Mouse (Mus musculus) kidney, postnatal 0 days (tissue): ENCODE data around the gene Gpr55. TPM values are rescaled to one million over a fixed set of nuclear protein-coding genes. Genes with fewer than 3 reads are reported as not detected.
A peak's percentile ranks its signal among the peaks of the same experiment; 100 is the strongest.

ENCODE experiments used
- ATAC-seq: fragments of 200-750 bp; cut with Nextera tagmentation; replicated peaks from 2 replicates; pipeline ENCODE4 v1.8.0; 2017; ENCODE audit warnings: low read depth, moderate number of reproducible peaks, moderate TSS enrichment, moderate library complexity; ENCODE audit not compliant: low FRiP score
- DNase-seq: peaks from one replicate; pipeline ENCODE4 v3.0.0-alpha.2; 2016; ENCODE audit warnings: low spot score
- H3K27ac ChIP-seq: fragments of 300-500 bp; sonication (generic); 2 replicates; pipeline ENCODE4 v1.5.1; 2014; ENCODE audit warnings: mild to moderate bottlenecking
- H3K27me3 ChIP-seq: fragments of 300-500 bp; sonication (generic); 2 replicates; pipeline ENCODE4 v1.6.1; 2014; ENCODE audit warnings: low read length, mixed read lengths; ENCODE audit not compliant: insufficient read depth
- H3K36me3 ChIP-seq: fragments of 300-500 bp; sonication (generic); 2 replicates; pipeline ENCODE4 v1.6.1; 2014; ENCODE audit warnings: low read length, mixed read lengths; ENCODE audit not compliant: insufficient read depth
- H3K4me1 ChIP-seq: fragments of 300-500 bp; sonication (generic); replicated peaks from 2 replicates; pipeline ENCODE4 v1.6.1; 2014; ENCODE audit warnings: antibody characterized with exemption, low read length, mixed read lengths; ENCODE audit not compliant: insufficient read depth
- H3K4me2 ChIP-seq: fragments of 300-500 bp; sonication (generic); 2 replicates; pipeline ENCODE4 v1.6.1; 2014; ENCODE audit warnings: mild to moderate bottlenecking, low read length, moderate library complexity, mixed read lengths
- H3K4me3 ChIP-seq: fragments of 300-500 bp; sonication (generic); replicated peaks from 2 replicates; pipeline ENCODE4 v1.5.1; 2014; ENCODE audit warnings: low read depth, low read length
- H3K9ac ChIP-seq: fragments of 300-500 bp; sonication (generic); 2 replicates; pipeline ENCODE4 v1.6.1; 2014; ENCODE audit warnings: low read depth, low read length
- H3K9me3 ChIP-seq: fragments of 300-500 bp; sonication (generic); replicated peaks from 2 replicates; pipeline ENCODE4 v1.6.1; 2016; ENCODE audit warnings: low read length, inconsistent platforms, mixed read lengths
- CTCF ChIP-seq: IDR thresholded peaks from 2 replicates; pipeline ENCODE4 v1.5.1; 2016; ENCODE audit warnings: antibody characterized with exemption, low read depth, mild to moderate bottlenecking, moderate library complexity
- WGBS: fragments of 180-500 bp; shearing (Covaris S2); extraction: QIAGEN DNeasy Blood & Tissue Kit; methylation state at CpG from one replicate; pipeline ENCODE4 v1.1.7; 2014; 5-methylcytosine and 5-hydroxymethylcytosine counted together
- polyA plus RNA-seq: library from polyadenylated mRNA; unstranded; fragments of >200 nt; fragmentation: Nextera tagmentation; extraction: Ambion mirVana; gene quantifications from 2 replicates; pipeline ENCODE4 v1.2.1, GENCODE M21; 2015

Gene Gpr55
- 0.03 TPM in 1 of 2 replicates, not detected in the other for polyA plus RNA-seq

GRCm38 (mm10) chr1:85960873-85961272 lies at the start of gene Gpr55:
Gene Gpr55, minus strand, starts transcription at chr1:85961007.
- H3K4me3 ChIP-seq: no peak within 1 kb of the TSS
- no peaks in the 10 kb centered on the region for H3K36me3 ChIP-seq
- no peak within 1 kb of the TSS for H3K9ac ChIP-seq
- H3K9me3 ChIP-seq: no peaks in the 10 kb centered on the region
- H3K4me1 ChIP-seq: no peaks in the 10 kb centered on the region
- H3K4me2 ChIP-seq: no peak within 1 kb of the TSS
- WGBS: 70% methylated on average over 5 of the region's 5 CpGs
- no peak for TF ChIP-seq CTCF
- H3K27ac ChIP-seq: no peak within 1 kb of the TSS
- no peak for DNase-seq
- no peaks in the 10 kb centered on the region for H3K27me3 ChIP-seq
- no peak for ATAC-seq

- H3K9me3 ChIP-seq: no peaks in the 10 kb centered on the region
- no peaks in the 10 kb centered on the region for H3K4me1 ChIP-seq
- peak overlapping the region; percentile 21; the same call in 1 of the 2 replicates for H3K4me2 ChIP-seq
- ATAC-seq (peak; percentile 72; the same call in 1 of the 2 replicates), DNase-seq (peak; percentile 97)
- H3K27me3 ChIP-seq: no peaks in the 10 kb centered on the region
- 2% methylated on average over 7 of the region's 7 CpGs for WGBS
- H3K36me3 ChIP-seq: no peaks in the 10 kb centered on the region
- no peak overlapping the region for H3K4me3 ChIP-seq
- H3K27ac ChIP-seq: no peak overlapping the region
- peak; percentile 96 for TF ChIP-seq CTCF
- H3K9ac ChIP-seq: no peak overlapping the region
Observed at GRCm38 (mm10) chr1:86007778-86008177, 47.0 kb upstream of the Gpr55 start.

DNA sequence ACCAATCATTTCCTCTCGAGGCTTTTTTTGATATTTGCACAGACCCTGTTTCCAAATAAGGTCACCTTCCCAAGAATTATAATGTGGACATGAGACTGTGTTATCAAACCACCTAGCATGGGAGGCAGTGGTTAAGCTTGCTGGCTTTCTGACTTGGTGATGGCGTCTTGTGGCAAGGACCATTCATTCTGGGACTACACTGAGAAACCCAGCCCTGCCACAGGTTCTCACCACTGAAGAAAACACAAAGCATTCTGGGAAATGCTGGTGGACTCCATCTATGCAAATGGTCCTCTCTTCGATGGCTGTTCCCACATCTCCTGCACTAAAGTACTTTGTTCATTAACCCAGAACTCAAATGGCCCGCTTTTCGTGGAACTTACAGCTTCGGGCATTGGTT lies 45.2 kb upstream of the Gpr55 start:
- H3K9me3 ChIP-seq: no peaks in the 10 kb centered on the region
- H3K36me3 ChIP-seq: no peaks in the 10 kb centered on the region
- TF ChIP-seq CTCF: no peak
- H3K4me1 ChIP-seq: no peaks in the 10 kb centered on the region
- H3K9ac ChIP-seq: no peak overlapping the region
- 86% methylated on average over 6 of the region's 6 CpGs for WGBS
- ATAC-seq: no peak
- DNase-seq: no peak
- no peak overlapping the region for H3K27ac ChIP-seq
- H3K27me3 ChIP-seq: no peaks in the 10 kb centered on the region
- H3K4me3 ChIP-seq: no peak overlapping the region
- H3K4me2 ChIP-seq: no peak overlapping the region

GRCm38 (mm10) chr1:86005540-86005939 lies 44.7 kb upstream of the Gpr55 start:
- H3K4me2 ChIP-seq: no peak overlapping the region
- H3K27ac ChIP-seq: no peak overlapping the region
- no peak for DNase-seq
- WGBS: 84% methylated on average over 10 of the region's 10 CpGs
- H3K4me1 ChIP-seq: no peaks in the 10 kb centered on the region
- no peaks in the 10 kb centered on the region for H3K36me3 ChIP-seq
- no peak overlapping the region for H3K9ac ChIP-seq
- no peak for TF ChIP-seq CTCF
- ATAC-seq: no peak
- H3K9me3 ChIP-seq: no peaks in the 10 kb centered on the region
- H3K27me3 ChIP-seq: no peaks in the 10 kb centered on the region
- H3K4me3 ChIP-seq: no peak overlapping the region

- ATAC-seq: no peak
- Histone ChIP-seq H3K9me3 (no peaks in the 10 kb centered on the region), H3K4me2 (no peak overlapping the region), H3K36me3 (no peaks in the 10 kb centered on the region), H3K27ac (no peak overlapping the region), H3K27me3 (no peaks in the 10 kb centered on the region), H3K4me3 (no peak overlapping the region), H3K4me1 (no peaks in the 10 kb centered on the region), H3K9ac (no peak overlapping the region)
- 69% methylated on average over 18 of the region's 18 CpGs for WGBS
- no peak for TF ChIP-seq CTCF
- DNase-seq: no peak
Observed at GRCm38 (mm10) chr1:85999853-86000570, 39.2 kb upstream of the Gpr55 start.

GRCm38 (mm10) chr1:85998012-85998411 lies 37.2 kb upstream of the Gpr55 start:
- H3K4me2 ChIP-seq: no peak overlapping the region
- no peak overlapping the region for H3K9ac ChIP-seq
- no peaks in the 10 kb centered on the region for H3K27me3 ChIP-seq
- H3K4me1 ChIP-seq: no peaks in the 10 kb centered on the region
- no peak overlapping the region for H3K27ac ChIP-seq
- 79% methylated on average over 4 of the region's 4 CpGs for WGBS
- ATAC-seq (no peak), DNase-seq (no peak)
- no peak for TF ChIP-seq CTCF
- no peaks in the 10 kb centered on the region for H3K36me3 ChIP-seq
- H3K9me3 ChIP-seq: no peaks in the 10 kb centered on the region
- no peak overlapping the region for H3K4me3 ChIP-seq

DNA sequence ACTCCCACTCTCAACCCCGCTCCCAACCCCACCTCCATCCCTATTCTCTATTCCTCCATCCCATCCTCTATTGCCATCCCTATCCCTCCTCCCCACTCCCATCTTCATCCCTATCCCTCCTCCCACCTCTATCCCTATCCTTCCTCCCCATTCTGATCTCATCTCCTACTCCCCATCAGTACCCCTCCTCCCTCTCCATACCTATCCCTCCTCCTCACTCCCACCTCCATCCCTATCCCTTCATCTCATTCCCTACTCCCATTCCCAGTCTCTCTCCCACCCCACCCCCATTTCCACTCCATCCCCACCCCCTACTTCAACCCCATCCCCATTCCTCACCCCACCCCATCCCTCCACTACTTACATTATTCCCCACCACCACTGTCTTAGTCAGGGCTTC lies 36.4 kb upstream of the Gpr55 start:
- H3K36me3 ChIP-seq: no peaks in the 10 kb centered on the region
- H3K9me3 ChIP-seq: no peaks in the 10 kb centered on the region
- 100% methylated on average over 1 of the region's 1 CpGs for WGBS
- no peaks in the 10 kb centered on the region for H3K27me3 ChIP-seq
- TF ChIP-seq CTCF: no peak
- no peak for ATAC-seq
- H3K4me2 ChIP-seq: no peak overlapping the region
- H3K27ac ChIP-seq: no peak overlapping the region
- peak; percentile 27 for DNase-seq
- no peaks in the 10 kb centered on the region for H3K4me1 ChIP-seq
- no peak overlapping the region for H3K9ac ChIP-seq
- no peak overlapping the region for H3K4me3 ChIP-seq
